Mouse (Mus musculus): ENCODE data around the gene Dach1. TPM values are rescaled to one million over a fixed set of nuclear protein-coding genes. Genes with fewer than 3 reads are reported as not detected.
A peak's percentile ranks its signal among the peaks of the same experiment; 100 is the strongest.

Gene Dach1
- polyA plus RNA-seq, 1 experiment from 2014 or later: 8.6 TPM

- Histone ChIP-seq H3K4me3 (replicated peaks; ENCODE audit: low read length) (peak overlapping the region; percentile 80), H3K4me2 (ENCODE audit: low read length) (peak overlapping the region; percentile 96), H3K4me1 (replicated peaks; ENCODE audit: control insufficient read depth, insufficient read depth, low read length) (peaks cover 18% of the 10 kb centered on the region), H3K36me3 (ENCODE audit: control insufficient read depth, insufficient read depth) (no peaks in the 10 kb centered on the region), H3K9me3 (ENCODE audit: control insufficient read depth, low read length) (no peaks in the 10 kb centered on the region), H3K27me3 (replicated peaks; ENCODE audit: control insufficient read depth, insufficient read depth, low read length) (no peaks in the 10 kb centered on the region; the same call in none of the 2 replicates), H3K9ac (replicated peaks; ENCODE audit: low read depth, low read length) (peak overlapping the region; percentile 83), H3K27ac (ENCODE audit: low read length) (peak overlapping the region; percentile 65)
- ATAC-seq: peak; percentile 41
- WGBS: under 1% methylated on average over 33 of the region's 33 CpGs
Observed at GRCm38 (mm10) chr14:98167186-98168038, 2.2 kb downstream of the Dach1 start.

- WGBS: 27% methylated on average over 10 of the region's 10 CpGs
- Histone ChIP-seq H3K4me1 (replicated peaks; ENCODE audit: control insufficient read depth, insufficient read depth, low read length) (peaks cover 14% of the 10 kb centered on the region), H3K27me3 (replicated peaks; ENCODE audit: control insufficient read depth, insufficient read depth, low read length) (no peaks in the 10 kb centered on the region; the same call in none of the 2 replicates), H3K4me2 (ENCODE audit: low read length) (peak overlapping the region; percentile 96), H3K9ac (replicated peaks; ENCODE audit: low read depth, low read length) (no peak overlapping the region), H3K27ac (ENCODE audit: low read length) (no peak overlapping the region), H3K9me3 (ENCODE audit: control insufficient read depth, low read length) (no peaks in the 10 kb centered on the region), H3K4me3 (replicated peaks; ENCODE audit: low read length) (peak overlapping the region; percentile 80), H3K36me3 (ENCODE audit: control insufficient read depth, insufficient read depth) (no peaks in the 10 kb centered on the region)
- no peak for ATAC-seq
Observed at GRCm38 (mm10) chr14:98166318-98166976, 3.1 kb downstream of the Dach1 start.

GRCm38 (mm10) chr14:98156753-98157152 is 12.8 kb downstream of the Dach1 start:
- no peak overlapping the region for H3K4me2 ChIP-seq (ENCODE audit: low read length)
- H3K27me3 ChIP-seq (replicated peaks; ENCODE audit: control insufficient read depth, insufficient read depth, low read length): no peaks in the 10 kb centered on the region
- no peak for ATAC-seq
- no peak overlapping the region for H3K4me3 ChIP-seq (replicated peaks; ENCODE audit: low read length)
- no peaks in the 10 kb centered on the region for H3K9me3 ChIP-seq (ENCODE audit: control insufficient read depth, low read length)
- 46% methylated on average over 7 of the region's 7 CpGs for WGBS
- no peaks in the 10 kb centered on the region for H3K36me3 ChIP-seq (ENCODE audit: control insufficient read depth, insufficient read depth)
- no peaks in the 10 kb centered on the region for H3K4me1 ChIP-seq (replicated peaks; ENCODE audit: control insufficient read depth, insufficient read depth, low read length)
- no peak overlapping the region for H3K9ac ChIP-seq (replicated peaks; ENCODE audit: low read depth, low read length)
- no peak overlapping the region for H3K27ac ChIP-seq (ENCODE audit: low read length)

GRCm38 (mm10) chr14:98155725-98156392 is 13.7 kb downstream of the Dach1 start:
- H3K36me3 ChIP-seq (ENCODE audit: control insufficient read depth, insufficient read depth): no peaks in the 10 kb centered on the region
- ATAC-seq: no peak
- WGBS: 68% methylated on average over 7 of the region's 7 CpGs
- H3K9ac ChIP-seq (replicated peaks; ENCODE audit: low read depth, low read length): no peak overlapping the region
- H3K4me3 ChIP-seq (replicated peaks; ENCODE audit: low read length): no peak overlapping the region
- H3K27me3 ChIP-seq (replicated peaks; ENCODE audit: control insufficient read depth, insufficient read depth, low read length): no peaks in the 10 kb centered on the region
- H3K9me3 ChIP-seq (ENCODE audit: control insufficient read depth, low read length): no peaks in the 10 kb centered on the region
- no peak overlapping the region for H3K4me2 ChIP-seq (ENCODE audit: low read length)
- H3K27ac ChIP-seq (ENCODE audit: low read length): no peak overlapping the region
- no peaks in the 10 kb centered on the region for H3K4me1 ChIP-seq (replicated peaks; ENCODE audit: control insufficient read depth, insufficient read depth, low read length)

GRCm38 (mm10) chr14:98154832-98155422 is 14.6 kb downstream of the Dach1 start:
- Histone ChIP-seq H3K9me3 (ENCODE audit: control insufficient read depth, low read length) (no peaks in the 10 kb centered on the region), H3K4me1 (replicated peaks; ENCODE audit: control insufficient read depth, insufficient read depth, low read length) (no peaks in the 10 kb centered on the region), H3K36me3 (ENCODE audit: control insufficient read depth, insufficient read depth) (no peaks in the 10 kb centered on the region), H3K4me2 (ENCODE audit: low read length) (no peak overlapping the region), H3K27me3 (replicated peaks; ENCODE audit: control insufficient read depth, insufficient read depth, low read length) (no peaks in the 10 kb centered on the region), H3K27ac (ENCODE audit: low read length) (no peak overlapping the region), H3K9ac (replicated peaks; ENCODE audit: low read depth, low read length) (no peak overlapping the region), H3K4me3 (replicated peaks; ENCODE audit: low read length) (no peak overlapping the region)
- 0 out of 2 replicates have a peak, but pooled peaks have one; percentile 33 for ATAC-seq
- WGBS: 34% methylated on average over 7 of the region's 7 CpGs

GRCm38 (mm10) chr14:98141758-98142157 is 27.8 kb downstream of the Dach1 start:
- WGBS: 16% methylated on average over 2 of the region's 2 CpGs

GRCm38 (mm10) chr14:98138873-98139665 is 30.5 kb downstream of the Dach1 start:
- Histone ChIP-seq H3K9me3 (ENCODE audit: control insufficient read depth, low read length) (no peaks in the 10 kb centered on the region), H3K27ac (ENCODE audit: low read length) (no peak overlapping the region), H3K9ac (replicated peaks; ENCODE audit: low read depth, low read length) (no peak overlapping the region), H3K4me3 (replicated peaks; ENCODE audit: low read length) (no peak overlapping the region), H3K27me3 (replicated peaks; ENCODE audit: control insufficient read depth, insufficient read depth, low read length) (no peaks in the 10 kb centered on the region), H3K36me3 (ENCODE audit: control insufficient read depth, insufficient read depth) (no peaks in the 10 kb centered on the region), H3K4me1 (replicated peaks; ENCODE audit: control insufficient read depth, insufficient read depth, low read length) (no peaks in the 10 kb centered on the region), H3K4me2 (ENCODE audit: low read length) (no peak overlapping the region)
- ATAC-seq: no peak
- WGBS: 72% methylated on average over 3 of the region's 3 CpGs

More at GRCm38 (mm10) chr14:98141758-98142157, 27.8 kb downstream of the Dach1 start:
- H3K4me1 ChIP-seq (replicated peaks; ENCODE audit: control insufficient read depth, insufficient read depth, low read length): no peaks in the 10 kb centered on the region
- H3K27me3 ChIP-seq (replicated peaks; ENCODE audit: control insufficient read depth, insufficient read depth, low read length): 0 out of 2 replicates have a peak, but pooled peaks cover 2% of the 10 kb centered on the region
- H3K27ac ChIP-seq (ENCODE audit: low read length): no peak overlapping the region
- no peak for ATAC-seq
- no peaks in the 10 kb centered on the region for H3K36me3 ChIP-seq (ENCODE audit: control insufficient read depth, insufficient read depth)
- no peak overlapping the region for H3K4me2 ChIP-seq (ENCODE audit: low read length)
- no peak overlapping the region for H3K4me3 ChIP-seq (replicated peaks; ENCODE audit: low read length)
- H3K9ac ChIP-seq (replicated peaks; ENCODE audit: low read depth, low read length): no peak overlapping the region
- no peaks in the 10 kb centered on the region for H3K9me3 ChIP-seq (ENCODE audit: control insufficient read depth, low read length)

GRCm38 (mm10) chr14:98134546-98134945 is 35.0 kb downstream of the Dach1 start:
- H3K9me3 ChIP-seq (ENCODE audit: control insufficient read depth, low read length): no peaks in the 10 kb centered on the region
- no peaks in the 10 kb centered on the region for H3K36me3 ChIP-seq (ENCODE audit: control insufficient read depth, insufficient read depth)
- WGBS: 17% methylated on average over 4 of the region's 4 CpGs
- no peaks in the 10 kb centered on the region for H3K4me1 ChIP-seq (replicated peaks; ENCODE audit: control insufficient read depth, insufficient read depth, low read length)
- H3K27me3 ChIP-seq (replicated peaks; ENCODE audit: control insufficient read depth, insufficient read depth, low read length): no peaks in the 10 kb centered on the region
- H3K27ac ChIP-seq (ENCODE audit: low read length): no peak overlapping the region
- no peak overlapping the region for H3K9ac ChIP-seq (replicated peaks; ENCODE audit: low read depth, low read length)
- no peak overlapping the region for H3K4me2 ChIP-seq (ENCODE audit: low read length)
- H3K4me3 ChIP-seq (replicated peaks; ENCODE audit: low read length): no peak overlapping the region
- ATAC-seq: no peak
